Mouse (Mus musculus) E14TG2a.4 (cell line): ENCODE measurements around the gene Gm37240.

Source experiments
- CTCF ChIP-seq: conservative IDR thresholded peaks from 2 replicates; pipeline ENCODE4 v1.5.1; 2014; ENCODE audit warnings: low read length
- NANOG ChIP-seq: IDR thresholded peaks from 2 replicates; pipeline ENCODE4 v1.6.1; 2014; ENCODE audit warnings: borderline replicate concordance, low read length, mixed read lengths
- POU5F1 ChIP-seq: IDR thresholded peaks from 2 replicates; pipeline ENCODE4 v1.6.1; 2014; ENCODE audit warnings: low read length, borderline replicate concordance

GRCm38 (mm10) chr3:85174542-85175469 is 712.5 kb downstream of the Gm37240 start:
- TF ChIP-seq CTCF: no peak
- no peak for TF ChIP-seq NANOG
- no peak for TF ChIP-seq POU5F1
